11 mouse cellular contexts compared by ENCODE assay signal in genomic region chr9:21944267-21944666, GRCm38 (mm10). TPM values are rescaled to one million over a fixed set of nuclear protein-coding genes. Genes with fewer than 3 reads are reported as not detected.
DNase-seq lines count a peak whose midpoint lies in the region; ATAC-seq and TF ChIP-seq lines count a peak whose summit lies in the region.
"Had no signal": no experiment of that assay in that cellular context is flagged by ENCODE, and none has a peak within 500 bp of the region (broad histone marks: within the 10 kb centered on the region; RNA-seq: fewer than 3 reads in every experiment).

No protein-coding gene starts in this region.

- ATAC-seq in lung, embryonic 15.5 days (ENCODE audit: borderline replicate concordance, extremely low read depth, low FRiP score, low TSS enrichment): no peak
- ATAC-seq in liver, embryonic 13.5 days (ENCODE audit: low read depth): no peak
- ATAC-seq in forebrain, embryonic 12.5 days (ENCODE audit: low FRiP score): no peak

- WGBS in heart, embryonic 10.5 days: 15% methylated on average over 23 of the region's 23 CpGs
- 12% methylated on average over 23 of the region's 23 CpGs for WGBS in lung, embryonic 15.5 days
- 19% methylated on average over 23 of the region's 23 CpGs for WGBS in lung, adult 2 months
- WGBS in liver, embryonic 13.5 days (ENCODE audit: insufficient replicate concordance): 13% methylated on average over 23 of the region's 23 CpGs
- WGBS in forebrain, embryonic 12.5 days: 26% methylated on average over 23 of the region's 23 CpGs

- H3K36me3 ChIP-seq in heart, embryonic 10.5 days: no peaks in the 10 kb centered on the region
- H3K36me3 ChIP-seq in lung, embryonic 15.5 days: no peaks in the 10 kb centered on the region
- H3K36me3 ChIP-seq in liver, embryonic 13.5 days: 0 out of 2 replicates have a peak, but pooled peaks cover 2% of the 10 kb centered on the region
- H3K36me3 ChIP-seq in forebrain, embryonic 12.5 days (replicated peaks): peaks cover 14% of the 10 kb centered on the region
- H3K36me3 ChIP-seq: stomach, embryonic 15.5 days had no signal

- DNase-seq in heart, embryonic 10.5 days (ENCODE audit: low spot score): peak; percentile 77
- DNase-seq in heart, postnatal 10 days: no peak
- no peak for DNase-seq in lung, adult 2 months
- peak; percentile 85 for DNase-seq in ZHBTc4 (ENCODE audit: low read depth, low spot score)
- DNase-seq in liver, embryonic 13.5 days: no peak
- DNase-seq in layer of hippocampus, adult 2 months (ENCODE audit: low spot score in 2 of 2): no peak

- no peak overlapping the region for H3K27ac ChIP-seq in heart, embryonic 10.5 days
- no peak overlapping the region for H3K27ac ChIP-seq in lung, embryonic 15.5 days
- no peak overlapping the region for H3K27ac ChIP-seq in liver, embryonic 13.5 days
- H3K27ac ChIP-seq in forebrain, embryonic 12.5 days: no peak overlapping the region
- no peak overlapping the region for H3K27ac ChIP-seq in layer of hippocampus, adult 2 months
- H3K27ac ChIP-seq: forebrain, embryonic 13.5 days; liver, embryonic 14.5 days; stomach, embryonic 15.5 days had no signal

- peak overlapping the region; percentile 25; the same call in 1 of the 2 replicates for H3K4me3 ChIP-seq in heart, embryonic 10.5 days
- no peak overlapping the region for H3K4me3 ChIP-seq in lung, embryonic 15.5 days
- no peak overlapping the region for H3K4me3 ChIP-seq in lung, adult 2 months (replicated peaks; ENCODE audit: extremely low read depth, low read depth, low read length)
- H3K4me3 ChIP-seq in liver, embryonic 13.5 days (replicated peaks): no peak overlapping the region
- no peak overlapping the region for H3K4me3 ChIP-seq in forebrain, embryonic 12.5 days (replicated peaks)
- no peak overlapping the region for H3K4me3 ChIP-seq in layer of hippocampus, adult 2 months
- H3K4me3 ChIP-seq: forebrain, embryonic 13.5 days; stomach, embryonic 15.5 days had no signal

- intact Hi-C loops in heart, postnatal 10 days (cut with DNase I): no loop called here

- H3K9ac ChIP-seq in lung, embryonic 15.5 days: no peak overlapping the region
- H3K9ac ChIP-seq in liver, embryonic 13.5 days: no peak overlapping the region
- H3K9ac ChIP-seq in forebrain, embryonic 12.5 days: no peak overlapping the region
- H3K9ac ChIP-seq: forebrain, embryonic 13.5 days; liver, embryonic 14.5 days; stomach, embryonic 15.5 days had no signal

- TF ChIP-seq CTCF in lung, adult 2 months (IDR thresholded peaks at IDR 0.05; ENCODE audit: insufficient read depth, low read length): no peak
- no peak for TF ChIP-seq CTCF in layer of hippocampus, adult 2 months (conservative IDR thresholded peaks at IDR 0.05)

- peaks cover 15% of the 10 kb centered on the region for H3K4me1 ChIP-seq in heart, embryonic 10.5 days
- H3K4me1 ChIP-seq in lung, embryonic 15.5 days: 0 out of 2 replicates have a peak, but pooled peaks cover 7% of the 10 kb centered on the region
- H3K4me1 ChIP-seq in lung, adult 2 months (ENCODE audit: control insufficient read depth, insufficient read depth, low read length): no peaks in the 10 kb centered on the region
- H3K4me1 ChIP-seq in liver, embryonic 13.5 days (replicated peaks): peaks cover 25% of the 10 kb centered on the region
- peaks cover 10% of the 10 kb centered on the region; the same call in 1 of the 2 replicates for H3K4me1 ChIP-seq in forebrain, embryonic 12.5 days
- H3K4me1 ChIP-seq: forebrain, embryonic 13.5 days had no signal

- TF ChIP-seq POLR2A in lung, adult 2 months (IDR thresholded peaks at IDR 0.05; ENCODE audit: borderline replicate concordance, extremely low read depth, low read depth, low read length): no peak

- 0 out of 2 replicates have a peak overlapping the region, but pooled peaks have one; percentile 8 for H3K4me2 ChIP-seq in lung, embryonic 15.5 days
- peak overlapping the region; percentile 21; the same call in 1 of the 2 replicates for H3K4me2 ChIP-seq in liver, embryonic 13.5 days
- no peak overlapping the region for H3K4me2 ChIP-seq in forebrain, embryonic 12.5 days
- H3K4me2 ChIP-seq: forebrain, embryonic 13.5 days; stomach, embryonic 15.5 days had no signal

- H3K27me3 ChIP-seq in heart, embryonic 10.5 days (ENCODE audit: insufficient read depth, poor library complexity, severe bottlenecking): peaks cover 66% of the 10 kb centered on the region
- peaks cover 15% of the 10 kb centered on the region; the same call in 1 of the 2 replicates for H3K27me3 ChIP-seq in lung, embryonic 15.5 days
- peaks cover 45% of the 10 kb centered on the region for H3K27me3 ChIP-seq in liver, embryonic 13.5 days
- H3K27me3 ChIP-seq in forebrain, embryonic 12.5 days: peaks cover 32% of the 10 kb centered on the region

- H3K9me3 ChIP-seq in heart, embryonic 10.5 days: no peaks in the 10 kb centered on the region
- H3K9me3 ChIP-seq in lung, embryonic 15.5 days: no peaks in the 10 kb centered on the region
- no peaks in the 10 kb centered on the region for H3K9me3 ChIP-seq in liver, embryonic 13.5 days (replicated peaks)
- no peaks in the 10 kb centered on the region for H3K9me3 ChIP-seq in forebrain, embryonic 12.5 days
- H3K9me3 ChIP-seq: forebrain, embryonic 13.5 days; stomach, embryonic 15.5 days had no signal

RNA-seq across cellular contexts. Expression of gene Plppr2, which starts 7.4 kb away (rescaled TPM):
- 6.5 and 7.0 TPM in 2 replicates for polyA plus RNA-seq in heart, embryonic 10.5 days (2016; fragmentation: Nextera tagmentation; extraction: Ambion mirVana)
- total RNA-seq in heart, postnatal 10 days (2021): 1 to 10 TPM; 2.2 to 2.4 TPM
- 7.8 and 8.0 TPM in 2 replicates for polyA plus RNA-seq in lung, embryonic 15.5 days (2015; fragmentation: Nextera tagmentation; extraction: Ambion mirVana)
- polyA plus RNA-seq in lung, adult 2 months (2012; rRNA removed): 15.6 and 19.2 TPM in 2 replicates
- polyA plus RNA-seq in liver, embryonic 13.5 days (2015; fragmentation: Nextera tagmentation; extraction: Ambion mirVana): 0.99 and 1.4 TPM in 2 replicates
- polyA plus RNA-seq in forebrain, embryonic 12.5 days (2016; fragmentation: Nextera tagmentation; extraction: Ambion mirVana): 37.0 and 40.9 TPM in 2 replicates
- 100 to 1,000 TPM; 297 to 300 TPM for total RNA-seq in layer of hippocampus, adult 2 months (2021)

RNA-seq across cellular contexts. Expression of gene Swsap1, which starts 11.3 kb away (rescaled TPM):
- polyA plus RNA-seq in heart, embryonic 10.5 days (2016; fragmentation: Nextera tagmentation; extraction: Ambion mirVana): 5.7 and 6.9 TPM in 2 replicates
- 1 to 10 TPM; 8.7 TPM for total RNA-seq in heart, postnatal 10 days (2021)
- 6.5 and 6.7 TPM in 2 replicates for polyA plus RNA-seq in lung, embryonic 15.5 days (2015; fragmentation: Nextera tagmentation; extraction: Ambion mirVana)
- 10.1 and 10.8 TPM in 2 replicates for polyA plus RNA-seq in lung, adult 2 months (2012; rRNA removed)
- polyA plus RNA-seq in liver, embryonic 13.5 days (2015; fragmentation: Nextera tagmentation; extraction: Ambion mirVana): 2.1 and 2.6 TPM in 2 replicates
- polyA plus RNA-seq in forebrain, embryonic 12.5 days (2016; fragmentation: Nextera tagmentation; extraction: Ambion mirVana): 7.4 and 9.5 TPM in 2 replicates
- total RNA-seq in layer of hippocampus, adult 2 months (2021): 10 to 100 TPM; 14.8 to 15.9 TPM

RNA-seq across cellular contexts. Expression of gene Tmem205, which starts 16.9 kb away (rescaled TPM):
- 50.1 and 52.6 TPM in 2 replicates for polyA plus RNA-seq in heart, embryonic 10.5 days (2016; fragmentation: Nextera tagmentation; extraction: Ambion mirVana)
- total RNA-seq in heart, postnatal 10 days (2021): 10 to 100 TPM; 24.3 to 28.6 TPM
- polyA plus RNA-seq in lung, embryonic 15.5 days (2015; fragmentation: Nextera tagmentation; extraction: Ambion mirVana): 51.9 and 52.6 TPM in 2 replicates
- polyA plus RNA-seq in lung, adult 2 months (2012; rRNA removed): 190 and 194 TPM in 2 replicates
- polyA plus RNA-seq in liver, embryonic 13.5 days (2015; fragmentation: Nextera tagmentation; extraction: Ambion mirVana): 49.5 and 57.2 TPM in 2 replicates
- 32.9 and 33.3 TPM in 2 replicates for polyA plus RNA-seq in forebrain, embryonic 12.5 days (2016; fragmentation: Nextera tagmentation; extraction: Ambion mirVana)
- 10 to 100 TPM; 44.4 to 45.9 TPM for total RNA-seq in layer of hippocampus, adult 2 months (2021)

RNA-seq across cellular contexts. Expression of gene Ccdc159, which starts 17.0 kb away (rescaled TPM):
- polyA plus RNA-seq in heart, embryonic 10.5 days (2016; fragmentation: Nextera tagmentation; extraction: Ambion mirVana): 3.6 and 4.2 TPM in 2 replicates
- total RNA-seq in heart, postnatal 10 days (2021): 1 to 10 TPM in 1 of 2 experiments, under 1 TPM in 1; 0.74 to 1.0 TPM
- 3.2 and 4.6 TPM in 2 replicates for polyA plus RNA-seq in lung, embryonic 15.5 days (2015; fragmentation: Nextera tagmentation; extraction: Ambion mirVana)
- polyA plus RNA-seq in lung, adult 2 months (2012; rRNA removed): 6.3 and 7.6 TPM in 2 replicates
- polyA plus RNA-seq in liver, embryonic 13.5 days (2015; fragmentation: Nextera tagmentation; extraction: Ambion mirVana): 1.0 and 1.2 TPM in 2 replicates
- 5.2 and 5.8 TPM in 2 replicates for polyA plus RNA-seq in forebrain, embryonic 12.5 days (2016; fragmentation: Nextera tagmentation; extraction: Ambion mirVana)
- 10 to 100 TPM; 18.9 to 21.4 TPM for total RNA-seq in layer of hippocampus, adult 2 months (2021)

RNA-seq across cellular contexts. Expression of gene Epor, which starts 19.0 kb away (rescaled TPM):
- polyA plus RNA-seq in heart, embryonic 10.5 days (2016; fragmentation: Nextera tagmentation; extraction: Ambion mirVana): 25.0 and 25.9 TPM in 2 replicates
- 1 to 10 TPM; 3.1 to 4.0 TPM for total RNA-seq in heart, postnatal 10 days (2021)
- 6.8 and 7.3 TPM in 2 replicates for polyA plus RNA-seq in lung, embryonic 15.5 days (2015; fragmentation: Nextera tagmentation; extraction: Ambion mirVana)
- 10.7 and 11.1 TPM in 2 replicates for polyA plus RNA-seq in lung, adult 2 months (2012; rRNA removed)
- polyA plus RNA-seq in liver, embryonic 13.5 days (2015; fragmentation: Nextera tagmentation; extraction: Ambion mirVana): 143 and 144 TPM in 2 replicates
- polyA plus RNA-seq in forebrain, embryonic 12.5 days (2016; fragmentation: Nextera tagmentation; extraction: Ambion mirVana): 2.0 and 4.1 TPM in 2 replicates
- 1 to 10 TPM; 7.8 to 9.1 TPM for total RNA-seq in layer of hippocampus, adult 2 months (2021)

Comparison
In these comparisons a context has a peak if more than half of its experiments do, and no peak if none do; other contexts are left out.
1. DNase-seq: peak in heart, embryonic 10.5 days (single experiment) and ZHBTc4 (single experiment); none in heart, postnatal 10 days (0 of 2), lung, adult 2 months (single experiment), liver, embryonic 13.5 days (single experiment) and layer of hippocampus, adult 2 months (0 of 2).